Mouse (Mus musculus) bone marrow, adult 2 months (tissue): Measurements from ENCODE around the gene Atp6v1e2.

Experiments
- CTCF ChIP-seq: fragments of 200-500 bp; IDR thresholded peaks from 2 replicates; pipeline ENCODE4 v1.5.1; 2011; ENCODE audit warnings: low read length, control low read depth; ENCODE audit not compliant: control insufficient read depth, insufficient read depth
- POLR2A ChIP-seq: fragments of 200-500 bp; IDR thresholded peaks from 2 replicates; pipeline ENCODE4 v1.6.1; 2011; ENCODE audit warnings: low read depth, mild to moderate bottlenecking, control low read depth, low read length, borderline replicate concordance; ENCODE audit not compliant: control insufficient read depth

DNA sequence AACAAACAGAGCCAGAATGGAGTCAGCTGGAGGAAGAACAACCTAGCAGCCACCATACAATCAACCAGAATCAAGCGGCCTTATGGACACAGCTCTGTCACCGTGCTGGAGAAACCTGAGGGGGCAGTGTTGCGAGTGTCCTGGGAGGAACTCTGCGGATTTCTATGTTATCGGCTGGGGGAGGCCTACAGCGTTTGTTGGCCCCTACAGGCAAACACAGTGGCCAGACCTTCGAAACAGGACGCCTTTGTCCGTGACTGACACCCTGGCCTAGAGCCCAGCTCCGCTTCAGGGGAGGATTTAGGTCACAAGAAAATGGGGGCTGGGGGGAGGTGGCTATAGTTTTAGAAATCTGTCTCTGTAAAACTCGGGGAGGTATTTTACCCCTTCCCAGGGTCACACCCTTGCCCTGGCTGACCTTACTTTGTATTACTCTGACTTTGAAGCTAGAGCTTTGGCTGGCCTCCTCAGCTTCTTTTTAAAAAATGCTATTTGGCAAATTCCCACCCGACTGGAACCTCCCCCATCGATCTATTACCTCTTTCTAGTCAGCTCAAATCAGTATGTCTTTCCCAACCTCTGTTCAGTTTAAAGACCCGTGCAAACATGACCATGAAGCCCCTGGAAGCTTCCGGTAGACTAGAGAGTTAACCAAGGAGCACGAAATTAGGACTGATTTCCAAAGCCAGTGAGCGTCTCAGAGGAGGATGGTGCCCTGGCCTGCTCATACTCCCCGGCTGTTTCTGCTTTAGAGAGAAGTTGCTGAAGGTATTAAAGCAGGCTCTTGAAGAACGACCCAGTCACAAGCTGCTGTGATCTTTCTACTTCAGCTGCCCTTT is 42.2 kb downstream of the Atp6v1e2 start:
- no peak for TF ChIP-seq POLR2A
- TF ChIP-seq CTCF, result no peak
